Comparison of ENCODE assay signal across 8 mouse cellular contexts in the genomic region with DNA sequence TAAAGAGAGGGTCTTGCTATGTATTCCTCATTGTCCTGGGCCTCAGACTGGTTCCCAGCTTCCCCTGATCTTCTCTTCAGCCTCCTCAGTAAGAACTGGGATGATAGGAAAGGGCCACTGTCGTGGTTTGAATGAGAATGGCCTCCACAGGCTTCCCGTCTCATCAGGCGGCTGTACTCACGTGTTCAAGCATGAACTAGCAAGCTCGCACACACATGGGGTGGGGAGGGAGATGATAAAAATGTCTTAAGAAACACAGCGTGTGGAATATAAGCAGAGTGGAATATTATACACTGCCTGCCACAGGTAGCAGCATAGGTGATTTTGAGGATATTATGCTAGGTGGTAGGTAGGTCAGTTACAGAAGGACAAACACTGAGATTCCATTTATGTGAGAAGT. TPM values are rescaled to one million over a fixed set of nuclear protein-coding genes. Genes with fewer than 3 reads are reported as not detected.
A peak's percentile ranks its signal among the peaks of the same experiment; 100 is the strongest.
DNase-seq lines count a peak whose midpoint lies in the region; ATAC-seq and TF ChIP-seq lines count a peak whose summit lies in the region.

No protein-coding gene starts in this region.

- peaks cover 13% of the 10 kb centered on the region for H3K4me1 ChIP-seq in heart, embryonic 15.5 days (replicated peaks)
- H3K4me1 ChIP-seq in heart, adult 2 months (ENCODE audit: control insufficient read depth, insufficient read depth, low read length), result peaks cover 2% of the 10 kb centered on the region; the same call in 1 of the 2 replicates
- peaks cover 19% of the 10 kb centered on the region for H3K4me1 ChIP-seq in hindbrain, embryonic 12.5 days
- H3K4me1 ChIP-seq in midbrain, embryonic 13.5 days (replicated peaks), result peaks cover 22% of the 10 kb centered on the region

- TF ChIP-seq EP300 in heart, adult 2 months (IDR thresholded peaks at IDR 0.05; ENCODE audit: insufficient read depth, low read depth, low read length), result no peak

- H3K79me2 ChIP-seq in heart, adult 2 months (replicated peaks; ENCODE audit: control insufficient read depth, insufficient read depth, low read length), result no peaks in the 10 kb centered on the region

- no peaks in the 10 kb centered on the region for H3K36me3 ChIP-seq in heart, embryonic 15.5 days
- H3K36me3 ChIP-seq in heart, adult 2 months (ENCODE audit: control insufficient read depth, insufficient read depth, low read length), result no peaks in the 10 kb centered on the region
- peaks cover 9% of the 10 kb centered on the region for H3K36me3 ChIP-seq in hindbrain, embryonic 12.5 days
- peaks cover 9% of the 10 kb centered on the region for H3K36me3 ChIP-seq in midbrain, embryonic 13.5 days

- WGBS in heart, embryonic 15.5 days, result 75% methylated on average over 6 of the region's 6 CpGs
- WGBS in heart, adult 2 months, result 78% methylated on average over 6 of the region's 6 CpGs
- WGBS in hindbrain, embryonic 12.5 days, result 74% methylated on average over 6 of the region's 6 CpGs
- 65% methylated on average over 6 of the region's 6 CpGs for WGBS in midbrain, embryonic 13.5 days

- intact Hi-C loops in heart, adult 2 months (cut with DNase I), result loop anchor here (2.0 to 5.0 kb wide), 2 partner anchors 293 to 614 kb away; a partner anchor contains a TSS

- no peak for DNase-seq in heart, adult 2 months
- peak; percentile 13 for DNase-seq in Muller cell, postnatal 12 days (ENCODE audit: inconsistent ontology term)
- no peak for DNase-seq in urinary bladder, postnatal 36 days (ENCODE audit: low spot score in 2 of 2)
- no peak for DNase-seq in right cerebral cortex, postnatal 36 days (ENCODE audit: low spot score in 2 of 2)
- DNase-seq in cerebellum, postnatal 36 days, result no peak

- H3K9me3 ChIP-seq in heart, embryonic 15.5 days (replicated peaks), result no peaks in the 10 kb centered on the region
- no peaks in the 10 kb centered on the region for H3K9me3 ChIP-seq in hindbrain, embryonic 12.5 days (replicated peaks)
- no peaks in the 10 kb centered on the region for H3K9me3 ChIP-seq in midbrain, embryonic 13.5 days

- H3K27ac ChIP-seq in heart, embryonic 15.5 days, result peak overlapping the region; percentile 87; the same call in 1 of the 2 replicates
- H3K27ac ChIP-seq in heart, adult 2 months, result no peak overlapping the region
- H3K27ac ChIP-seq in hindbrain, embryonic 12.5 days, result peak overlapping the region; percentile 87
- H3K27ac ChIP-seq in midbrain, embryonic 13.5 days, result peak overlapping the region; percentile 92

- ATAC-seq in heart, embryonic 15.5 days (replicated peaks; ENCODE audit: insufficient number of reproducible peaks, insufficient read depth, low FRiP score, low read depth), result no peak
- ATAC-seq in hindbrain, embryonic 12.5 days (ENCODE audit: low FRiP score), result no peak
- no peak for ATAC-seq in midbrain, embryonic 13.5 days

- TF ChIP-seq POLR2A in heart, adult 2 months (IDR thresholded peaks at IDR 0.05; ENCODE audit: insufficient read depth, low read depth, low read length), result no peak

- no peak overlapping the region; the same call in 1 of the 2 replicates for H3K9ac ChIP-seq in heart, embryonic 15.5 days
- H3K9ac ChIP-seq in heart, adult 2 months (ENCODE audit: low read depth, low read length), result no peak overlapping the region
- peak overlapping the region; percentile 67 for H3K9ac ChIP-seq in hindbrain, embryonic 12.5 days
- peak overlapping the region; percentile 76 for H3K9ac ChIP-seq in midbrain, embryonic 13.5 days (replicated peaks)

- H3K27me3 ChIP-seq in heart, embryonic 15.5 days, result no peaks in the 10 kb centered on the region
- H3K27me3 ChIP-seq in heart, adult 2 months (ENCODE audit: control insufficient read depth, insufficient read depth, low read length), result no peaks in the 10 kb centered on the region
- no peaks in the 10 kb centered on the region for H3K27me3 ChIP-seq in hindbrain, embryonic 12.5 days
- 0 out of 2 replicates have a peak, but pooled peaks cover 2% of the 10 kb centered on the region for H3K27me3 ChIP-seq in midbrain, embryonic 13.5 days

- TF ChIP-seq CTCF in heart, adult 2 months (IDR thresholded peaks at IDR 0.05), result no peak

- H3K4me2 ChIP-seq in heart, embryonic 15.5 days, result peak overlapping the region; percentile 87
- peak overlapping the region; percentile 74 for H3K4me2 ChIP-seq in hindbrain, embryonic 12.5 days (replicated peaks)
- peak overlapping the region; percentile 81 for H3K4me2 ChIP-seq in midbrain, embryonic 13.5 days (replicated peaks)

- peak overlapping the region; percentile 63; the same call in 1 of the 2 replicates for H3K4me3 ChIP-seq in heart, embryonic 15.5 days
- H3K4me3 ChIP-seq in heart, adult 2 months, result no peak overlapping the region
- H3K4me3 ChIP-seq in hindbrain, embryonic 12.5 days, result peak overlapping the region; percentile 49
- H3K4me3 ChIP-seq in midbrain, embryonic 13.5 days (replicated peaks), result peak overlapping the region; percentile 57; the same call in 1 of the 2 replicates

RNA-seq across cellular contexts. Expression of a gene that starts 0.9 kb away (rescaled TPM):
- polyA plus RNA-seq in heart, embryonic 15.5 days (2015; fragmentation: Nextera tagmentation; extraction: Ambion mirVana), result 5.7 and 7.0 TPM in 2 replicates
- total RNA-seq in heart, adult 2 months (2021), result 1 to 10 TPM; 5.4 to 5.9 TPM
- 8.0 and 8.2 TPM in 2 replicates for polyA plus RNA-seq in heart, adult 2 months (2012; rRNA removed)
- polyA plus RNA-seq in hindbrain, embryonic 12.5 days (2016; fragmentation: Nextera tagmentation; extraction: Ambion mirVana), result 8.4 and 9.8 TPM in 2 replicates
- polyA plus RNA-seq in midbrain, embryonic 13.5 days (2015; fragmentation: Nextera tagmentation; extraction: Ambion mirVana), result 10.4 TPM in 2 replicates

RNA-seq across cellular contexts. Expression of a gene that starts 9.1 kb away (rescaled TPM):
- 57.7 and 73.4 TPM in 2 replicates for polyA plus RNA-seq in heart, embryonic 15.5 days (2015; fragmentation: Nextera tagmentation; extraction: Ambion mirVana)
- total RNA-seq in heart, adult 2 months (2021), result 10 to 100 TPM; 28.2 to 30.1 TPM
- polyA plus RNA-seq in heart, adult 2 months (2012; rRNA removed), result 53.5 and 58.0 TPM in 2 replicates
- 108 and 122 TPM in 2 replicates for polyA plus RNA-seq in hindbrain, embryonic 12.5 days (2016; fragmentation: Nextera tagmentation; extraction: Ambion mirVana)
- polyA plus RNA-seq in midbrain, embryonic 13.5 days (2015; fragmentation: Nextera tagmentation; extraction: Ambion mirVana), result 169 and 177 TPM in 2 replicates

RNA-seq across cellular contexts. Expression of a gene that starts 18.5 kb away (rescaled TPM):
- polyA plus RNA-seq in heart, embryonic 15.5 days (2015; fragmentation: Nextera tagmentation; extraction: Ambion mirVana), result 45.6 and 65.5 TPM in 2 replicates
- total RNA-seq in heart, adult 2 months (2021), result 10 to 100 TPM; 44.1 to 47.6 TPM
- polyA plus RNA-seq in heart, adult 2 months (2012; rRNA removed), result 124 and 128 TPM in 2 replicates
- polyA plus RNA-seq in hindbrain, embryonic 12.5 days (2016; fragmentation: Nextera tagmentation; extraction: Ambion mirVana), result 62.3 TPM in 2 replicates
- polyA plus RNA-seq in midbrain, embryonic 13.5 days (2015; fragmentation: Nextera tagmentation; extraction: Ambion mirVana), result 69.3 and 70.0 TPM in 2 replicates

Comparison
In these comparisons a context has a peak if more than half of its experiments do, and no peak if none do; other contexts are left out.
1. H3K9ac ChIP-seq: peak in hindbrain, embryonic 12.5 days (single experiment) and midbrain, embryonic 13.5 days (single experiment); none in heart, embryonic 15.5 days (single experiment) and heart, adult 2 months (single experiment).
2. Peak in every context shown above with its lines, with median percentiles within 50 percentile points of each other: H3K4me2 ChIP-seq.